Mouse (Mus musculus): ENCODE measurements around the gene Pde4c. TPM values are rescaled to one million over a fixed set of nuclear protein-coding genes. Genes with fewer than 3 reads are reported as not detected.
A peak's percentile ranks its signal among the peaks of the same experiment; 100 is the strongest.

Gene Pde4c
- polyA plus RNA-seq, 1 experiment from 2014 or later, result 0.08 TPM

DNA sequence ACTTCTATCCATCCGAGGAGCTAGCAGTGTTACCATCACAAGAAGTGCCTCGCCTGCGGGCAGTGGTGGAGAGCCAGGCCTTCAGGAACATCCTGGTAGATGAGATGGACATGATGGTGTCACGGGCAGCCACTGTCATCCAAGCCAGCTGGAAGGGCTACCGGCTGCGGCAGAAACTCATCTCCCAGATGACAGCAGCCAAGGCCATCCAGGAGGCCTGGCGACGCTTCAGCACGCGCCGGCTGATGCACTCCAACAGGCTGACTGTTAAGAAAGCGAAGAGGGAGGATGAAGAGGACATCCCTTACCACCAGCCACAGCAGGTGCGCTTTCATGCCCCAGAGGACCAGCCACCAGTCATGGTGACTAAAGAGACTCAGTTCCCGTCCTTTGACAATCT, 15.2 kb upstream of the Pde4c start:
- Histone ChIP-seq H3K4me1 (ENCODE audit: control insufficient read depth, insufficient read depth, low read length) (no peaks in the 10 kb centered on the region), H3K27me3 (ENCODE audit: control insufficient read depth, insufficient read depth, low read length) (no peaks in the 10 kb centered on the region), H3K9me3 (ENCODE audit: control insufficient read depth, low read length) (no peaks in the 10 kb centered on the region), H3K4me3 (ENCODE audit: low read depth, low read length) (no peak overlapping the region), H3K27ac (replicated peaks; ENCODE audit: low read depth, low read length) (no peak overlapping the region), H3K9ac (ENCODE audit: low read length) (no peak overlapping the region), H3K36me3 (ENCODE audit: control insufficient read depth, insufficient read depth, low read length) (no peaks in the 10 kb centered on the region; the same call in 1 of the 2 replicates), H3K4me2 (ENCODE audit: low read depth, severe bottlenecking) (no peak overlapping the region)
- DNase-seq (ENCODE audit: low spot score) (no peak), ATAC-seq (ENCODE audit: insufficient number of reproducible peaks, low FRiP score, low TSS enrichment, low read depth) (no peak)
- WGBS, result 90% methylated on average over 14 of the region's 14 CpGs

DNA sequence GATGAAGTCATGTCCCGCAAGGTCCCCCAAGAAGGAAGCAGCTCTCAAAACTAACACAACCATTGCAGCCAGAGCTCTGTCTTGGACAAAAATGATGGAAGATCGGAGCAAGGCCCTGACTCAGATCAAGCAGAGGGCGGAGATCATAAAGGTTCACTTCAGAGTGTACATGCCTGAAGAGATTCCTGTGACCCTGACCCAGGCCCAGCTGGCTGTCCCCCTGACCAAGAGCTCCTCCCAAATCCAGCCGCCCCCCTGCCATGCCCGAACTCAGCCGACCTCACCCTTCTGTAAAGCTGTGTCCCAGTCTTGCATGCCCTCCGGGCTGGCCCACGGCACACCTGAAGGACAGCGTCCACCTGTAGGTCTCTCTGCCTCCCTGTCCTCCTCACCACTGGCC, 13.7 kb upstream of the Pde4c start:
- ATAC-seq (ENCODE audit: insufficient number of reproducible peaks, low FRiP score, low TSS enrichment, low read depth), result no peak
- H3K36me3 ChIP-seq (ENCODE audit: control insufficient read depth, insufficient read depth, low read length), result no peaks in the 10 kb centered on the region
- H3K4me1 ChIP-seq (ENCODE audit: control insufficient read depth, insufficient read depth, low read length), result no peaks in the 10 kb centered on the region
- H3K4me3 ChIP-seq (ENCODE audit: low read depth, low read length), result no peak overlapping the region
- no peak overlapping the region for H3K4me2 ChIP-seq (ENCODE audit: low read depth, severe bottlenecking)
- H3K9ac ChIP-seq (ENCODE audit: low read length), result no peak overlapping the region
- H3K27me3 ChIP-seq (ENCODE audit: control insufficient read depth, insufficient read depth, low read length), result no peaks in the 10 kb centered on the region
- 92% methylated on average over 9 of the region's 9 CpGs for WGBS
- no peak for DNase-seq (ENCODE audit: low spot score)
- no peak overlapping the region for H3K27ac ChIP-seq (replicated peaks; ENCODE audit: low read depth, low read length)
- no peaks in the 10 kb centered on the region for H3K9me3 ChIP-seq (ENCODE audit: control insufficient read depth, low read length)

GRCm38 (mm10) chr8:70710296-70710695, 13.2 kb upstream of the Pde4c start:
- H3K27me3 ChIP-seq (ENCODE audit: control insufficient read depth, insufficient read depth, low read length), result no peaks in the 10 kb centered on the region
- H3K4me2 ChIP-seq (ENCODE audit: low read depth, severe bottlenecking), result no peak overlapping the region
- ATAC-seq (ENCODE audit: insufficient number of reproducible peaks, low FRiP score, low TSS enrichment, low read depth) (no peak), DNase-seq (ENCODE audit: low spot score) (no peak)
- H3K9ac ChIP-seq (ENCODE audit: low read length), result no peak overlapping the region
- H3K4me3 ChIP-seq (ENCODE audit: low read depth, low read length), result no peak overlapping the region
- H3K36me3 ChIP-seq (ENCODE audit: control insufficient read depth, insufficient read depth, low read length), result no peaks in the 10 kb centered on the region
- no peaks in the 10 kb centered on the region for H3K9me3 ChIP-seq (ENCODE audit: control insufficient read depth, low read length)
- no peak overlapping the region for H3K27ac ChIP-seq (replicated peaks; ENCODE audit: low read depth, low read length)
- H3K4me1 ChIP-seq (ENCODE audit: control insufficient read depth, insufficient read depth, low read length), result no peaks in the 10 kb centered on the region
- 77% methylated on average over 1 of the region's 1 CpGs for WGBS

- 88% methylated on average over 11 of the region's 11 CpGs for WGBS
These were observed 12.5 kb upstream of the Pde4c start for GRCm38 (mm10) chr8:70711041-70711440.

GRCm38 (mm10) chr8:70713991-70714390, 9.5 kb upstream of the Pde4c start:
- Histone ChIP-seq H3K27ac (replicated peaks; ENCODE audit: low read depth, low read length) (no peak overlapping the region), H3K9me3 (ENCODE audit: control insufficient read depth, low read length) (no peaks in the 10 kb centered on the region), H3K9ac (ENCODE audit: low read length) (no peak overlapping the region), H3K4me2 (ENCODE audit: low read depth, severe bottlenecking) (no peak overlapping the region), H3K27me3 (ENCODE audit: control insufficient read depth, insufficient read depth, low read length) (no peaks in the 10 kb centered on the region), H3K4me1 (ENCODE audit: control insufficient read depth, insufficient read depth, low read length) (no peaks in the 10 kb centered on the region), H3K36me3 (ENCODE audit: control insufficient read depth, insufficient read depth, low read length) (no peaks in the 10 kb centered on the region), H3K4me3 (ENCODE audit: low read depth, low read length) (no peak overlapping the region)
- ATAC-seq (ENCODE audit: insufficient number of reproducible peaks, low FRiP score, low TSS enrichment, low read depth) (no peak), DNase-seq (ENCODE audit: low spot score) (no peak)
- 82% methylated on average over 7 of the region's 7 CpGs for WGBS

More at GRCm38 (mm10) chr8:70711041-70711440, 12.5 kb upstream of the Pde4c start:
- Histone ChIP-seq H3K36me3 (ENCODE audit: control insufficient read depth, insufficient read depth, low read length) (no peaks in the 10 kb centered on the region), H3K27me3 (ENCODE audit: control insufficient read depth, insufficient read depth, low read length) (no peaks in the 10 kb centered on the region), H3K4me3 (ENCODE audit: low read depth, low read length) (no peak overlapping the region), H3K9ac (ENCODE audit: low read length) (no peak overlapping the region), H3K27ac (replicated peaks; ENCODE audit: low read depth, low read length) (no peak overlapping the region), H3K4me2 (ENCODE audit: low read depth, severe bottlenecking) (no peak overlapping the region), H3K9me3 (ENCODE audit: control insufficient read depth, low read length) (no peaks in the 10 kb centered on the region), H3K4me1 (ENCODE audit: control insufficient read depth, insufficient read depth, low read length) (no peaks in the 10 kb centered on the region)
- ATAC-seq (ENCODE audit: insufficient number of reproducible peaks, low FRiP score, low TSS enrichment, low read depth) (no peak), DNase-seq (ENCODE audit: low spot score) (no peak)

- no peak overlapping the region for H3K4me3 ChIP-seq (ENCODE audit: low read depth, low read length)
- no peak for DNase-seq (ENCODE audit: low spot score)
These were observed 8.4 kb upstream of the Pde4c start for GRCm38 (mm10) chr8:70715086-70715485.

GRCm38 (mm10) chr8:70716521-70717400, 6.8 kb upstream of the Pde4c start:
- WGBS, result 85% methylated on average over 40 of the region's 40 CpGs
- Histone ChIP-seq H3K9ac (ENCODE audit: low read length) (no peak overlapping the region), H3K4me1 (ENCODE audit: control insufficient read depth, insufficient read depth, low read length) (no peaks in the 10 kb centered on the region), H3K4me3 (ENCODE audit: low read depth, low read length) (no peak overlapping the region), H3K27me3 (ENCODE audit: control insufficient read depth, insufficient read depth, low read length) (no peaks in the 10 kb centered on the region), H3K9me3 (ENCODE audit: control insufficient read depth, low read length) (no peaks in the 10 kb centered on the region), H3K36me3 (ENCODE audit: control insufficient read depth, insufficient read depth, low read length) (no peaks in the 10 kb centered on the region), H3K27ac (replicated peaks; ENCODE audit: low read depth, low read length) (no peak overlapping the region), H3K4me2 (ENCODE audit: low read depth, severe bottlenecking) (no peak overlapping the region)
- no peak for ATAC-seq (ENCODE audit: insufficient number of reproducible peaks, low FRiP score, low TSS enrichment, low read depth)
- no peak for DNase-seq (ENCODE audit: low spot score)

More at GRCm38 (mm10) chr8:70715086-70715485, 8.4 kb upstream of the Pde4c start:
- no peak for ATAC-seq (ENCODE audit: insufficient number of reproducible peaks, low FRiP score, low TSS enrichment, low read depth)
- Histone ChIP-seq H3K9ac (ENCODE audit: low read length) (no peak overlapping the region), H3K27ac (replicated peaks; ENCODE audit: low read depth, low read length) (no peak overlapping the region), H3K27me3 (ENCODE audit: control insufficient read depth, insufficient read depth, low read length) (no peaks in the 10 kb centered on the region), H3K36me3 (ENCODE audit: control insufficient read depth, insufficient read depth, low read length) (no peaks in the 10 kb centered on the region), H3K4me1 (ENCODE audit: control insufficient read depth, insufficient read depth, low read length) (no peaks in the 10 kb centered on the region), H3K4me2 (ENCODE audit: low read depth, severe bottlenecking) (no peak overlapping the region), H3K9me3 (ENCODE audit: control insufficient read depth, low read length) (no peaks in the 10 kb centered on the region)
- WGBS, result 53% methylated on average over 2 of the region's 2 CpGs

- 5% methylated on average over 13 of the region's 19 CpGs for WGBS
- H3K9ac ChIP-seq (ENCODE audit: low read length), result no peak within 1 kb of the TSS
- ATAC-seq (ENCODE audit: insufficient number of reproducible peaks, low FRiP score, low TSS enrichment, low read depth) (no peak), DNase-seq (ENCODE audit: low spot score) (peak; percentile 76)
- no peak within 1 kb of the TSS for H3K4me2 ChIP-seq (ENCODE audit: low read depth, severe bottlenecking)
- no peak within 1 kb of the TSS for H3K4me3 ChIP-seq (ENCODE audit: low read depth, low read length)
- no peak within 1 kb of the TSS for H3K27ac ChIP-seq (replicated peaks; ENCODE audit: low read depth, low read length)
- H3K4me1 ChIP-seq (ENCODE audit: control insufficient read depth, insufficient read depth, low read length), result no peaks in the 10 kb centered on the region
- H3K27me3 ChIP-seq (ENCODE audit: control insufficient read depth, insufficient read depth, low read length), result no peaks in the 10 kb centered on the region
- no peaks in the 10 kb centered on the region for H3K36me3 ChIP-seq (ENCODE audit: control insufficient read depth, insufficient read depth, low read length)
- H3K9me3 ChIP-seq (ENCODE audit: control insufficient read depth, low read length), result no peaks in the 10 kb centered on the region
These were observed 5.2 kb upstream of the Pde4c start, which contains the start of gene Gm3336 for GRCm38 (mm10) chr8:70718297-70718696. Gene Gm3336, plus strand, starts transcription at chr8:70718543.
